Mouse (Mus musculus) liver, embryonic 15.5 days (tissue): ENCODE results near the gene Ccdc34. TPM values are rescaled to one million over a fixed set of nuclear protein-coding genes. Genes with fewer than 3 reads are reported as not detected.

Source experiments
- ATAC-seq: fragments of 200-750 bp; cut with Nextera tagmentation; 2 replicates; pipeline ENCODE4 v1.8.0; 2017; ENCODE audit warnings: moderate number of reproducible peaks, mild to moderate bottlenecking, moderate library complexity; ENCODE audit not compliant: insufficient read depth
- H3K27ac ChIP-seq: fragments of 300-500 bp; sonication (generic); replicated peaks from 2 replicates; pipeline ENCODE4 v1.5.1; 2015; ENCODE audit warnings: mild to moderate bottlenecking, inconsistent platforms
- H3K27me3 ChIP-seq: fragments of 300-500 bp; sonication (generic); 2 replicates; pipeline ENCODE4 v1.6.1; 2015; ENCODE audit warnings: mild to moderate bottlenecking, inconsistent platforms
- H3K36me3 ChIP-seq: fragments of 300-500 bp; sonication (generic); replicated peaks from 2 replicates; pipeline ENCODE4 v1.6.1; 2015; ENCODE audit warnings: moderate library complexity, mild to moderate bottlenecking, inconsistent platforms
- H3K4me1 ChIP-seq: fragments of 300-500 bp; sonication (generic); replicated peaks from 2 replicates; pipeline ENCODE4 v1.6.1; 2015; ENCODE audit warnings: inconsistent platforms
- H3K4me2 ChIP-seq: fragments of 300-500 bp; sonication (generic); 2 replicates; pipeline ENCODE4 v1.6.1; 2015; ENCODE audit warnings: moderate library complexity, mild to moderate bottlenecking, inconsistent platforms
- H3K4me3 ChIP-seq: fragments of 300-500 bp; sonication (generic); replicated peaks from 2 replicates; pipeline ENCODE4 v1.5.1; 2015; ENCODE audit warnings: mild to moderate bottlenecking, inconsistent platforms
- H3K9ac ChIP-seq: fragments of 300-500 bp; sonication (generic); 2 replicates; pipeline ENCODE4 v1.6.1; 2015; ENCODE audit warnings: moderate library complexity, mild to moderate bottlenecking, inconsistent platforms
- H3K9me3 ChIP-seq: fragments of 300-500 bp; sonication (generic); replicated peaks from 2 replicates; pipeline ENCODE4 v1.6.1; 2016; ENCODE audit warnings: inconsistent platforms
- WGBS: fragments of 180-500 bp; shearing (Covaris S2); methylation state at CpG from one replicate; pipeline ENCODE4 v1.1.7; 2015; ENCODE audit warnings: mixed read lengths; ENCODE audit not compliant: insufficient replicate concordance; 5-methylcytosine and 5-hydroxymethylcytosine counted together
- polyA plus RNA-seq: library from polyadenylated mRNA; unstranded; fragments of >200 nt; fragmentation: Nextera tagmentation; extraction: Ambion mirVana; gene quantifications from 2 replicates; pipeline ENCODE4 v1.2.1, GENCODE M21; 2015

The Ccdc34 gene
- polyA plus RNA-seq, 1 experiment from 2014 or later: 19.4 TPM

DNA sequence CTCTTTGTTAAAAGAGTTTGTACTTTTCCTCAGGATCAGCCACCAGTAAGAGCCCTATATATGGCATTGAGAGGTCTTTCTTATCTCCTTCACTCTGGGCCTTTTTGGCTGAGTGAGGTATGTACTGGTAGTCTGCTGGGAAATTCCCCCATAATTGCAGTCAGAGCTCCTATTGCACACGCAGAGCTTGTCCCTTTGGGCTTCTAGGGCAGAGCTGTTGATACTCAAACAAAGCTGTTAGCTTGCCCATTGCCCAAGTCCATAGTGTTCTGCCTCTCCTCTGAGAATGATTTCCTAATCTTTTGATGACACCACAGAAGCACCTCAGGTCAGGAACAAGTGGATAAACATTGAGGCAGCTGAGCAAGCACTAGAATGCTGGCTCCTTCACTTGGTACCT lies 32.7 kb upstream of the Ccdc34 start:
- H3K9ac ChIP-seq: no peak overlapping the region
- ATAC-seq: peak; percentile 74

DNA sequence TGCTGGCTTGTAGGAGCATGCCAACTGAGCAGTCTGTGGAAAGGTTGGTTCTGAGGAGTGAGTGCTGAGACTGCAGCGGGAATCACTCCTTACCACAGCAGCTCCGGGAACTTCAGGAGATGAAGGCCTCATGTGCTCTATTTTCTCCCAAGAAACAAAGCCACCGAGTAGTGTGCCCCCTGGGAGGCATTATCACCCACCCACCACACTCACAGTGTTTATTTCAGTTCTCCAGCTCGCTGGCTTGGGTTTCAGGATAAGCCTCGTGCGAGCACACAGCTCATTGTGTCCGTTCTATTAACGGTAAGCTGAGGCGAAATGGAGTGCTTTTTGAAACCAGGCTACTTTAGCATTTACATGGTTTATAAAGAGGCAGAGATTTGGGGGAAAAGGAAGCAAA lies 32.1 kb upstream of the Ccdc34 start:
- no peak overlapping the region for H3K9ac ChIP-seq
- H3K27ac ChIP-seq: peak overlapping the region; percentile 29; the same call in 1 of the 2 replicates
- peaks cover 20% of the 10 kb centered on the region for H3K4me1 ChIP-seq
- no peak overlapping the region for H3K4me2 ChIP-seq
- 63% methylated on average over 9 of the region's 9 CpGs for WGBS
- H3K36me3 ChIP-seq: no peaks in the 10 kb centered on the region
- no peak for ATAC-seq
- no peaks in the 10 kb centered on the region for H3K9me3 ChIP-seq
- no peaks in the 10 kb centered on the region for H3K27me3 ChIP-seq
- H3K4me3 ChIP-seq: no peak overlapping the region

More for the DNA sequence above, 32.7 kb upstream of the Ccdc34 start:
- Histone ChIP-seq H3K4me1 (peaks cover 20% of the 10 kb centered on the region), H3K27me3 (no peaks in the 10 kb centered on the region), H3K4me3 (no peak overlapping the region), H3K27ac (peak overlapping the region; percentile 29; the same call in 1 of the 2 replicates), H3K9me3 (no peaks in the 10 kb centered on the region), H3K4me2 (no peak overlapping the region), H3K36me3 (no peaks in the 10 kb centered on the region)
- 53% methylated on average over 1 of the region's 1 CpGs for WGBS

DNA sequence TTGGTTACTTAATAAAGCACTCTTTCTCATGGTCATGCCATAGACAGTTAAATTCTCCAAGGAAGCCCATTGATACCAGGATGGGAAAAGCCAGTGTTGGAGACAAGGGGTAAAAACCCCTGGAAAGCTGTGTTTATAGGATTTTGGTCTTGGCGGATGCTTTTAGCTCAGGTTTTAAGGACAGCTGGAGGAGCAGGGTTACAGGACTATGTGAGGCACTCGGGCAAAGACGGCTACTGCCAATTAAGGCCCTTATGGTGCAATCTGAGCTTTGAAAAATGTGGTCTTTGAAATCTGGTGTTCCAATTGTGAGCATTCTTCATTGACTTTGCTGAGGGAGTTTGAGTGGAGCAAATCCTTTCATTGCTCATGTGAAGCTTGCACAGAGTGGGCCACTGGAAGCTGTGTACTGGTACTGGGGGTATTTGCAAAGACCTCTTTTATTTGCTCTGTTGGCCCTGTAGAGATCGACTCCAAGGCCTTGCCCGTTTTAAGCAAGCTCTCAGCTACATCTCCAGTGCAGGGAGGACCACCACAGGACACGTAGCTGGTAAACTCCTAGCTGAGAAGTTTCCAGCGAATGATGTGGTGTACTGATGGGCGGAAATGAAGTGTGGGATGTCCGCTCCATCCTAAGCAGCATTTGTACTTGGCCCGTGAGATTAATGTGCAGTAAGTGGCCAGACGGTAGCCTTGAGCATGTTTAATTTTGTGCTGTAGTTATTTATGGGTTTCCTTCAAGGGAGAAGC lies 31.4 kb upstream of the Ccdc34 start:
- no peaks in the 10 kb centered on the region for H3K9me3 ChIP-seq
- H3K36me3 ChIP-seq: no peaks in the 10 kb centered on the region
- H3K9ac ChIP-seq: no peak overlapping the region
- no peak overlapping the region for H3K27ac ChIP-seq
- no peak overlapping the region for H3K4me3 ChIP-seq
- H3K27me3 ChIP-seq: no peaks in the 10 kb centered on the region
- H3K4me2 ChIP-seq: no peak overlapping the region
- 68% methylated on average over 11 of the region's 11 CpGs for WGBS
- ATAC-seq: no peak
- peaks cover 23% of the 10 kb centered on the region for H3K4me1 ChIP-seq

DNA sequence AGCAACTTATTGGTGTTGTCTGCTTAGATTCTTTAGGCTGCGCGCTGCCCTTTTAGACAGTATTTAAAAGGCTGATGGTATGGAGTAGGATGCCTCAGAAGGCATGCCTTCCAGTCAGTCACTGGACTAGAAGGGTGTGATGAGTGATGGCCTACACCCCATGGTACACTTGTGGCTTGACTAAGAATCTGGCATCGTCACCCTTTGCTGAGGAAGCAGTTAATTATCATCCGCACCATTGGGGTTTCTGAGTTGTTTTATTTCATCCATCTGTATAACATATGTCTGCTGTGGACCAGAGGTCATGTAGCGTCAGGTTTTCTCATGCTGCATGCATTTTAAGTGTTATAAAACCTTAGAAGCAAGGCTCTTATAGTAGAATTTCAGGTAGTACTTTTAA lies 29.7 kb upstream of the Ccdc34 start:
- no peaks in the 10 kb centered on the region for H3K27me3 ChIP-seq
- H3K4me1 ChIP-seq: peaks cover 27% of the 10 kb centered on the region
- H3K4me2 ChIP-seq: no peak overlapping the region
- no peak overlapping the region for H3K27ac ChIP-seq
- ATAC-seq: no peak
- H3K4me3 ChIP-seq: no peak overlapping the region
- H3K9ac ChIP-seq: no peak overlapping the region
- H3K36me3 ChIP-seq: no peaks in the 10 kb centered on the region
- 82% methylated on average over 5 of the region's 5 CpGs for WGBS
- no peaks in the 10 kb centered on the region for H3K9me3 ChIP-seq

DNA sequence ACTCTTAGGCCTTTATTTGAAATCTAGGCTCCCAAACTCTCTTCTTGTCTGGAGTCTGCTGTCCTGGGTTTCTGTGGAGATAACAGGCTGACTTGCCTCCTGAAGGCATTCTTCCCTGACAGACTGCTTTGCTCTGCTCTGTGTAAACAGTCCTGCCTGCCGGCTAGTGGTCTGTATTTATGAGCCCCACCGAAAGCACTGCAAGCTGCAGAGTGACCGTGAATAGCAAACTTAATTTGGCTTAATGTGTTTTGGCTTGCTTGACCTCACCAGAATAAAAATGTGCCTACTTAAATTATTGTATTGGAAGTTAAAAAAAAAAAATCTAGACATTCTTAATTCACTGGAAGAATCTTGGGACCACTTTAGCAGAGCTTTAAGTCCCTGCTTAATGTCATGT lies 28.4 kb upstream of the Ccdc34 start:
- H3K27ac ChIP-seq: no peak overlapping the region
- no peak for ATAC-seq
- no peak overlapping the region for H3K4me2 ChIP-seq
- H3K4me3 ChIP-seq: no peak overlapping the region
- peaks cover 38% of the 10 kb centered on the region for H3K4me1 ChIP-seq
- no peak overlapping the region for H3K9ac ChIP-seq
- H3K36me3 ChIP-seq: no peaks in the 10 kb centered on the region
- no peaks in the 10 kb centered on the region for H3K9me3 ChIP-seq
- WGBS: 30% methylated on average over 3 of the region's 3 CpGs
- no peaks in the 10 kb centered on the region for H3K27me3 ChIP-seq

DNA sequence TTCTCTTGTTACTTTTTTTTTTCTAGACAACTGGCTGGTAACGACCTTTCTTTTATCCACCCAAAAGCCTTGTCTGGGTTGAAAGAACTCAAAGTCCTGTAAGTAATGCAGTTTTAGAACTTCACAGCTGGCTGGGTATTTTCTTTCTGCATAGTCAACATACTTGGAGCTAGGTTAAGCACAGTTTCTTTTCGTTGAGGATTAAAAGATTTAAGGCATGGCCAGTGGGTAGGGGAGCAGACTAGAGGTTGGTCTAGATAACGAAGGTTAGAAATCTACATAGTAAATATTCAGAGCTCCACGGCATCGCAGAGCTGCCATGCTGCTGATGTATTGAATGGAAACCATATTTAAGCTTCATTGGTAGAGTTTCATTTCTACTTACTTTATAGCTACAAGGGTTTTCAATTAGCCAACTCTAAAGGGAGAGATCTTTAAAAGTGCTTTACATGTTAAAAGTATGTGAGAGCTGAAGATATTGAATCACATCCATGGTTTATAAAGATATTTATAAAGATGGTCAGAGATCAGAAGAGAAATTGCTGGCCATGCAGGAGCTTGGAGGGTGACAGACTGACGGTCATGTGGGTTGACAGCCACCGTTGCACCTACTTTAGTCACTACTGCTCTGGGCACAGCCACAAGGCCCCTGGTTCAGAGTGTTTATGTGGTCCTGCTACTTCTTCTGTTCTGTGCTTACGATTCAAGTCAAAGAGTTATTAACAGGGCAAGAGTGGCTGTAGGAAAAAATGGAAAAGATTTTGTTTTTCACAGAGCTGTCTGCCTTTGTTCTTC lies 27.7 kb upstream of the Ccdc34 start:
- H3K4me2 ChIP-seq: no peak overlapping the region

DNA sequence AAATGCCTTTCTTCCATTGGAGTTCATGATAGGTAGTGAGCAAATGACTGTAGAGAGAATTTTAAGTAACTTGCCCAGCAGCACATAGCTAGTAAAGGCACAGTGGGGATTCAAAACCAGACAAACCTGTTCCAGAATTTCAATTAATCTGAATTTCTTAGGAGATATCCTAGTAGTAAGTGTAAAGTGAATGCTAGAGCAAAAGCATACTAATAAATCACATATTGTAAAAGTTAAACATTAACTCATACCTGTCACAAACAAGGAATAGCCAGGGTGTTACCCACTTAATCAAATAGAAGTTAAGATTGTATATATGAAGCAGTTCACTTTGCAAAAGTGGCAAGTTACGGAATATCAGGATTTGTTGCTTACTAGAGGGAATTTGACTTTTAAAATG lies 25.9 kb upstream of the Ccdc34 start:
- no peak overlapping the region for H3K4me3 ChIP-seq
- no peak overlapping the region for H3K27ac ChIP-seq
- H3K9ac ChIP-seq: no peak overlapping the region
- no peak overlapping the region for H3K4me2 ChIP-seq
- H3K36me3 ChIP-seq: no peaks in the 10 kb centered on the region
- H3K27me3 ChIP-seq: no peaks in the 10 kb centered on the region
- H3K4me1 ChIP-seq: peaks cover 48% of the 10 kb centered on the region
- no peaks in the 10 kb centered on the region for H3K9me3 ChIP-seq
- WGBS: 81% methylated on average over 1 of the region's 1 CpGs
- ATAC-seq: no peak

More for the DNA sequence above, 27.7 kb upstream of the Ccdc34 start:
- no peaks in the 10 kb centered on the region for H3K9me3 ChIP-seq
- H3K27me3 ChIP-seq: no peaks in the 10 kb centered on the region
- WGBS: 71% methylated on average over 8 of the region's 8 CpGs
- H3K27ac ChIP-seq: no peak overlapping the region
- no peak overlapping the region for H3K9ac ChIP-seq
- no peaks in the 10 kb centered on the region for H3K36me3 ChIP-seq
- H3K4me1 ChIP-seq: peaks cover 43% of the 10 kb centered on the region
- no peak for ATAC-seq
- H3K4me3 ChIP-seq: no peak overlapping the region

DNA sequence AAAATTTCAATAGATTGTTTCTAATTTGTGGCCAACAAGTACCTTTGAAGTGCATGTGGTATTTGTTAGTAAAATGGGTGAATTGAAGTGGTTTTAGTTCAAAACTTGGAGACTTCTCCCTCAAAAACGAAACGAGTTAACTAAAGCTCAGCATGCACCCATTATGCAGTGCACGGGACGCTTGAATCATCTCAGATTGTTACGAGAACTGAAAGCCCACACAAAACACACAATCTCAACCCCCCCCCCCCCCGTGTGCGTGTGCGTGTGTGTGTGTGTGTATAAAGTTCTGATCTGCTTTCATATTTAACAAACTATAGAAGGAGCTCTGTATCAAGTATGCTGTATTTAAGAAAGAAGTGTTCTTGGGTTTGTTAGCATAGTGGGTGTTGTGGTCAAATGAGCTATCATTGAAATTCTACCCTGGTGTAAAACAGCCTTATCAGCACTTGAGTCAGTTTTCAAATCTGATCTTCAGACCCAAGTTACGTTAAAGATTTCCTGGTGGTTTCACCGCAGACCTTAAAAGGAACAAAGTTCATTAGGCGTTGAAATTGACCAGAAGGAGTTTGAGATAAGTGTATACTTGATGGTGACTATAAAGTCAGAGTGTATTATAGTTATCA lies 25.1 kb upstream of the Ccdc34 start:
- no peak overlapping the region for H3K4me2 ChIP-seq
- H3K4me1 ChIP-seq: peaks cover 48% of the 10 kb centered on the region
- no peak overlapping the region for H3K4me3 ChIP-seq
- H3K9ac ChIP-seq: no peak overlapping the region
- no peak for ATAC-seq
- no peaks in the 10 kb centered on the region for H3K27me3 ChIP-seq
- no peak overlapping the region for H3K27ac ChIP-seq
- WGBS: 37% methylated on average over 11 of the region's 11 CpGs
- H3K36me3 ChIP-seq: no peaks in the 10 kb centered on the region
- no peaks in the 10 kb centered on the region for H3K9me3 ChIP-seq

DNA sequence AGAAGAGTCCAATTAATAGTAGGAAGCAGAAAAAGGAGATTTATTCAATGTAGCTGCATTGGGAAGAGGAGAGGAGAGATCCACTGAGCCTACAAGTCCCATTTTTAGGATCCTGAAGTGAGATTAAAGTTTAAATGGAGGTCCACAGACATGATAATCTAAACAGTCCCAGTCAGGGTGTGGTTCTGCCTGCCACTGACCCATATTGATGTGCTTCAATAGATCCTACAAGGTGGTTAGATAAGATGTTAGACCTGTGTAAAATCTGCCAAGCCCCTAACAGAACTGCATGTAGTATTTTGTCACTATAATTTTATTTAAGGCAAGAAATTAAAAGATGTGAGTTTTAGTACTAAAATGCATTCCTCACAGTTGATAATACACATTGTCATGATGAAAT lies 24.2 kb upstream of the Ccdc34 start:
- no peaks in the 10 kb centered on the region for H3K27me3 ChIP-seq
- H3K27ac ChIP-seq: no peak overlapping the region
- peak overlapping the region; percentile 13; the same call in 1 of the 2 replicates for H3K4me2 ChIP-seq
- H3K9me3 ChIP-seq: no peaks in the 10 kb centered on the region
- H3K4me1 ChIP-seq: peaks cover 48% of the 10 kb centered on the region
- H3K4me3 ChIP-seq: no peak overlapping the region
- no peak overlapping the region for H3K9ac ChIP-seq
- peak; percentile 79 for ATAC-seq
- no peaks in the 10 kb centered on the region for H3K36me3 ChIP-seq

DNA sequence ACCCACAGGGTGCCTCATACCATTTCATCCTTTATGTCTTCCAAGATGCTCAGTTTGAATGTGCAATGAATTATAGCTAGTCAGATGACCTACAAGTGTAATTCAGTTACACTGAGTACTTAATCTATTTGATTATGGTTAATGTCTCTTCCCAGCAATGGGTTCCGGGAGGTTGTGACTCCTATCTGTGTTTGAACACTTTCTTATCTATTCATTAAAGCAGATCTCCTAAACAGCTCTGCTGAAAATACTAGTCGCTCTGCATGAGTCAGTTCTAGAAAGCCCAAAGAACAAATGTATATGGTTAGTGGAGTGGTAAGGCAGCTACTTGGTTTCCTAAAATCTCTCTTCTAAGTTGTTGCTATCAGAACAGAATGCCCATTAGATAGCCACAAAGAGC lies 22.6 kb upstream of the Ccdc34 start:
- H3K9me3 ChIP-seq: no peaks in the 10 kb centered on the region
- 12% methylated on average over 2 of the region's 2 CpGs for WGBS
- ATAC-seq: peak; percentile 63

DNA sequence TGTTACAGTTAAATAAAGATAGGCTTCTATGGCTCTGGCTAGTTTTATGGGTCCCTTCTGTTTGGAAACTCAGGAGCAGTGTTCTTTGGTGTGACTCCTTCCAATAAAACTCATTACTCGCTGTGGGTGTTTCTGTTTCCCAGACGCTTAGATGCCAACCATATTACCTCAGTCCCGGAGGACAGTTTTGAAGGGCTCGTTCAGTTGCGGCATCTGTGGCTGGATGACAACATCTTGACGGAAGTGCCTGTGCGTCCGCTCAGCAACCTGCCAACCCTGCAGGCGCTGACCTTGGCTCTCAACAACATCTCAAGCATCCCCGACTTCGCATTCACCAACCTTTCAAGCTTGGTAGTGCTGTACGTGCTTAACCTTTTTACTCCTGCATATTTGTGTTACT lies 21.2 kb upstream of the Ccdc34 start:
- Histone ChIP-seq H3K4me3 (no peak overlapping the region), H3K9me3 (no peaks in the 10 kb centered on the region), H3K27me3 (no peaks in the 10 kb centered on the region), H3K36me3 (0 out of 2 replicates have a peak, but pooled peaks cover 3% of the 10 kb centered on the region), H3K4me1 (peaks cover 39% of the 10 kb centered on the region), H3K4me2 (peak overlapping the region; percentile 38; the same call in 1 of the 2 replicates), H3K27ac (no peak overlapping the region), H3K9ac (no peak overlapping the region)
- no peak for ATAC-seq
- WGBS: 46% methylated on average over 12 of the region's 12 CpGs

More for the DNA sequence above, 22.6 kb upstream of the Ccdc34 start:
- H3K4me2 ChIP-seq: no peak overlapping the region
- H3K36me3 ChIP-seq: 0 out of 2 replicates have a peak, but pooled peaks cover 3% of the 10 kb centered on the region
- H3K27me3 ChIP-seq: no peaks in the 10 kb centered on the region
- H3K4me1 ChIP-seq: peaks cover 43% of the 10 kb centered on the region
- H3K9ac ChIP-seq: no peak overlapping the region
- no peak overlapping the region for H3K4me3 ChIP-seq
- H3K27ac ChIP-seq: peak overlapping the region; percentile 45; the same call in 1 of the 2 replicates
